Mouse (Mus musculus) lung, postnatal 0 days (tissue): ENCODE results near the gene Ppp1r14d.

Source experiments
- CTCF ChIP-seq: IDR thresholded peaks from 2 replicates; pipeline ENCODE4 v1.5.1; 2016; ENCODE audit warnings: antibody characterized with exemption, mild to moderate bottlenecking
- EP300 ChIP-seq: IDR thresholded peaks from 2 replicates; pipeline ENCODE4 v1.6.1; 2016; ENCODE audit warnings: antibody characterized with exemption, mild to moderate bottlenecking, control low read depth

DNA sequence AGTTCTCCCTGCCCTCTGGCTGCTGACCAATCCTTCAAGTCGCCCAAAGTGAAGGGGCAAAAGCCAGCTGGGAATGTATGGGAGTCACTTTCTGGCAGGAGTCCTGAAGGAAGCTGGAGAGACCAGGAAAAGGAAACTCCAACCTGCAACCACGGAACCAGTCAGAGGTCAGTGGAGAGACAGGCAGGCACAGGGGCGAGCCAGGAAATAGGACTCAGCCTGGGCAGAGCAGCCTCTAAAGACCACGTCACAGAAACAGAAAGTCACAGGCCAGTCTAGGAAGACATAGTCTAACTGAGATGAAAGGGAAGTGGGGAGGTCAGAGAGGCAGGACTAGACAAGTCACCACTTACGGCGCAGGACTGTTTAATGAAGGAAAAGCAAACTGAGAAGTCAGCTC lies 54.1 kb downstream of the Ppp1r14d start:
- TF ChIP-seq CTCF (no peak), EP300 (no peak)
